Mouse (Mus musculus): ENCODE results near the gene Tmem239. TPM values are rescaled to one million over a fixed set of nuclear protein-coding genes. Genes with fewer than 3 reads are reported as not detected.
"Not testable (repeated sequence)": the region's sequence is repeated elsewhere in the genome, so short reads cannot be mapped to it uniquely, and the experiment has no call there.

The Tmem239 gene
- not detected in 2 replicates for polyA plus RNA-seq (2016; fragmentation: Nextera tagmentation; extraction: Ambion mirVana)

DNA sequence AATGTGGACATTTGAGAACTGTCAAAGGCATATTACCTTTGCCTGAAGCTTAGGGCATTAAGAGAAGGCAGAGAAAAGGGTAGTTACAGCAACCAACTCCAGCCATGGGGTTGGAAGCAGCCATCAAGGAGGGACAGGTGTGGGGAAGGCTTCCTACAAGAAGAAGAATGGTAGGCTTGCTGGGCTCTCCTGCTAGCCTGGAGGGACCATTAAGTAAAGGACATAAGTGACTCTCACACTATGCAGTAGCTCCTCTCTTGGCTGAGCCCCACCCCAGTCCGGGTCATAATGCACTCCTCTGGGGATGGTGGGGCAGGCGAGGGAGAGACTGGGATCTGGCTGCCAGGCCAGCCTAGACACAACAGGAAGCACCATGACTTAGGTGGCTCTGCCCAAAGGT, at the start of gene Tmem239:
Tmem239 (plus strand) TSS at position 301 of the 400 bp plus-strand sequence.
- WGBS, result 74% methylated on average over 2 of the region's 2 CpGs
- Histone ChIP-seq H3K27me3 (replicated peaks; ENCODE audit: low read depth, poor library complexity, severe bottlenecking) (0 out of 2 replicates have a peak, but pooled peaks cover 19% of the 10 kb centered on the region), H3K9me3 (no peaks in the 10 kb centered on the region), H3K27ac (replicated peaks) (no peak within 1 kb of the TSS), H3K4me3 (no peak within 1 kb of the TSS), H3K4me1 (peaks cover 35% of the 10 kb centered on the region), H3K36me3 (replicated peaks) (no peaks in the 10 kb centered on the region)
- DNase-seq (ENCODE audit: low spot score), result no peak

DNA sequence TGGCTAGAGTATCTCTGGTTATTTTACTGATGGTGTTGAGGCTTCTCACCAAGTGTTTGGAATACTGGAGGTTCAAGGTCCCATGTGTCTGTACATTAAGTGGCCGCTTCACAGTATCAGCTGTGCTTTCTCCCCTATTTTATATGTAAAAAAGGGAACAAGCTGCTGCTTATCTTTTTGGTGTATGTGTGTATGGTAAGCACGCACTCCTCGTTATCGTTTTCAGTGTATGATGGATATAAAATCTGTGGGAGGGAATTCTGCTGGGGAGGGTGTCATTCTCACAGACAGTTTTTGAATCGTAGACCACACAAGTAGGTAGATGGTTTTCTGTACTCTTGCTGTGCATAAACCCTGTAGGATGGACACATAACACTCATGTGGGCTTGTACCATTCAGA, 48.7 kb upstream of the Tmem239 start:
- H3K27me3 ChIP-seq (replicated peaks; ENCODE audit: low read depth, poor library complexity, severe bottlenecking), result peaks cover 57% of the 10 kb centered on the region
- WGBS, result 93% methylated on average over 5 of the region's 5 CpGs
- H3K9me3 ChIP-seq, result no peaks in the 10 kb centered on the region
- no peaks in the 10 kb centered on the region for H3K36me3 ChIP-seq (replicated peaks)
- no peak for DNase-seq (ENCODE audit: low spot score)
- no peak overlapping the region for H3K4me3 ChIP-seq
- H3K27ac ChIP-seq (replicated peaks), result no peak overlapping the region
- H3K4me1 ChIP-seq, result peaks cover 9% of the 10 kb centered on the region

DNA sequence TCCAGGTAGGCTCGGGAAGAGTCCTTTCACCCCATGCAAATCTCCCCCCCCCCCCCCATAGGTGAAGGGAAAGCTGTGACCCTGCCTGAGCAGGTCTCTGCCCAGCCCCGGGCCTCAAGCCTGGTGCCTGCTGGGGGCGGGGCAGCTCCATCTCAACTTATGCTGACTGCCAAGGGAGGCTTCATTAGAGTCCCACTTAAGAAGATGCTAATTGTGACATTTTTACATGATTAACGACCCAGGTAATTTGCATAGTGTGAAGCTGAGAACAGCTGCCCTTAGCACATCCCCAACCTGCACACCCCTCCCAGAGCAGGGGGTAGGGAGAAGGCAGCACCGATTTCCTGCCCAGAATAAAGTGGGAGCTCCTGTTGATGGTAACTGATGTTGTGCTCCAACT, 47.4 kb upstream of the Tmem239 start:
- Histone ChIP-seq H3K4me3 (no peak overlapping the region), H3K27me3 (replicated peaks; ENCODE audit: low read depth, poor library complexity, severe bottlenecking) (peaks cover 70% of the 10 kb centered on the region), H3K9me3 (no peaks in the 10 kb centered on the region), H3K4me1 (peaks cover 13% of the 10 kb centered on the region), H3K36me3 (replicated peaks) (no peaks in the 10 kb centered on the region), H3K27ac (replicated peaks) (no peak overlapping the region)
- DNase-seq (ENCODE audit: low spot score), result no peak
- WGBS, result 19% methylated on average over 5 of the region's 5 CpGs

DNA sequence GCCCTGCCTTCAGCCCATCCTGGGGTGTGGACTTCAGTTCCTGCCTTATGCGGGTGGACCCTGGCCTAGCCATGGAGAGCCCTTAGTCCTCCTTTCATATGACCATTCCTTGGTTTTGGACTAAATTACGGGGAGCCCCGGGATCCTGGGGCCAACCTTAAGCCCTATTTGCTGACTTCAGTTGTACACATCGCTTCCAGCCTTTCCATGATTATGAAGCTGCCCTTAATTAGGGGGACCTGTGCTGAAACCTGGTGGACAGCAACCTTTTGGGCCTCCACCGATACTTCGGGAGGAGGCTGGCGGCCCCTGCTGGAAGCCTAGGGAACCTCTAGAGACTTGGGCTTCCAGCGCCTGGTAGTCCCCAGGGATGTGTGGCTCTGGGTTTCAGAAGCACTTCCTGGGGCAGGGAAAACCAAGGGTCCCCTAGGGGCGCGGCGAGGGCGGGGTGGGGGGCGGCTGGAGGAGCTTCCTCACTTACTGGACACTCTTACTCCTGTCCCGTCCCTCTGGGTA, 43.7 kb upstream of the Tmem239 start:
- no peaks in the 10 kb centered on the region for H3K9me3 ChIP-seq
- H3K4me1 ChIP-seq, result peaks cover 22% of the 10 kb centered on the region
- no peaks in the 10 kb centered on the region for H3K36me3 ChIP-seq (replicated peaks)
- WGBS, result 2% methylated on average over 14 of the region's 14 CpGs
- H3K27ac ChIP-seq (replicated peaks), result no peak overlapping the region
- peak overlapping the region; percentile 38 for H3K4me3 ChIP-seq
- peak; percentile 69 for DNase-seq (ENCODE audit: low spot score)
- peaks cover 97% of the 10 kb centered on the region for H3K27me3 ChIP-seq (replicated peaks; ENCODE audit: low read depth, poor library complexity, severe bottlenecking)

DNA sequence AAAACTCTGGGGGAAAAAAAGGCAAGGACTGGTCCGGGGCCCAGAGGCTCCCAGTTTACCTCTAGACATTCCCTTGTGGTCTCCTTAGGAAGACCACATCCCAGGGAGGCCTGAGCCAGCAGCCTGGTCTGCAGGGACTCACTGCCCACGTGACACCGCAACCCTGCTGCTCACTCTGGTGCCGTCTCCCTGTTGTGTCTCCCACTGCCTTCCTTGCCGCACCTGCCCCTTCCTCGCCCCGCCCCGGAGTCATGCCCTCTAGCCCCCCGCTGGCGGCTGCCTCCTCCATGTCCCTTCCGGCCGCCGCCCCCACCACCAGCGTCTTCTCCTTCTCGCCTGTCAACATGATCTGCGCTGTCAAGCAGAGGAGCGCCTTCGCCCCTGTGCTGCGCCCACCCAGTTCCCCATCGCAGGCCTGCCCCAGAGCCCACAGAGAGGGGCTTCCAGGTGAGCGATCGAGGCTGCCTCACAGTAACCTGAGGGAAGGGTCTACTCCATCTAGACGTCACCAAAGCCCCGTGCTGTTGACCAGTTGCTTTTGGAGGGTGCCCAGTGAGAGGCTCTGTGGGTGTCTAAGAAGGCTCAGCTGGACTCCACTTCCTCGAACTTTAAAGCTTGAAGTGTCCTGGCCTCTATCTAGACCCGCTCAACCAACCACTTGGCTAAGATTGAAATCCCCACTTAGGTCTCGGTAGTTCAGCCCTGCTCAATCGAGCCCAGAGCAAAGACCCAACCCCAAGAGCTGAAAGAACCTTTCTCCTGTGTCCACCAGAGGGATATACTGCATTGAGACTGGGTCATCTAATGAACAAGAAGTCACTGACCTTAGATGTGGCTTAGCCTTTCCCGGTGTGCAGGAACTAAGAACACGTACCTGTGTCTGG, 40.8 kb upstream of the Tmem239 start:
- peak overlapping the region; percentile 59 for H3K4me3 ChIP-seq
- H3K9me3 ChIP-seq, result no peaks in the 10 kb centered on the region
- H3K27ac ChIP-seq (replicated peaks), result peak overlapping the region; percentile 44; the same call in 1 of the 2 replicates
- DNase-seq (ENCODE audit: low spot score), result peak; percentile 48
- WGBS, result 6% methylated on average over 30 of the region's 30 CpGs
- peaks cover 25% of the 10 kb centered on the region for H3K4me1 ChIP-seq
- H3K27me3 ChIP-seq (replicated peaks; ENCODE audit: low read depth, poor library complexity, severe bottlenecking), result peaks cover 73% of the 10 kb centered on the region
- no peaks in the 10 kb centered on the region for H3K36me3 ChIP-seq (replicated peaks)

DNA sequence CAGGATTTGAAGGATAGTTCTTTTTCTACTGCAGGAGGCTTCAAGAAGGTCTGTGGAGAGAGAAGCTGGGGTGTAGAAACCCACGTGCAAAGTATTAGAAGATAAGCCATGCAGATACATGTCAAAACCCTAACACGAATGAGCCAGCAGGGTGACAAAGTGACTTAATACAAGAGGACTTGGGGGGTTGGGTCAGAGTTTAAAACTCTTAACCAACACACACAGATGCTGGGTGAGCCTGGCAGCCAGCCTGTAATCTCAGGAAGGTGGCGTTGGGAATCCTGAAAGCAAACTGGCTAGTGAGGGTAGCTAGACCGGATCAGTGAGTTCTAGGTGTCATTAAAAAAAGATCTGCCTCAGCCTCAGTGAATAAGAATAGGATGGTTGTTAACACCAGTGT, 38.9 kb upstream of the Tmem239 start:
- 72% methylated on average over 4 of the region's 4 CpGs for WGBS
- H3K27ac ChIP-seq (replicated peaks), result no peak overlapping the region
- H3K36me3 ChIP-seq (replicated peaks), result no peaks in the 10 kb centered on the region
- peaks cover 54% of the 10 kb centered on the region for H3K27me3 ChIP-seq (replicated peaks; ENCODE audit: low read depth, poor library complexity, severe bottlenecking)
- DNase-seq (ENCODE audit: low spot score), result no peak
- no peaks in the 10 kb centered on the region for H3K9me3 ChIP-seq
- peaks cover 18% of the 10 kb centered on the region for H3K4me1 ChIP-seq
- H3K4me3 ChIP-seq, result no peak overlapping the region

DNA sequence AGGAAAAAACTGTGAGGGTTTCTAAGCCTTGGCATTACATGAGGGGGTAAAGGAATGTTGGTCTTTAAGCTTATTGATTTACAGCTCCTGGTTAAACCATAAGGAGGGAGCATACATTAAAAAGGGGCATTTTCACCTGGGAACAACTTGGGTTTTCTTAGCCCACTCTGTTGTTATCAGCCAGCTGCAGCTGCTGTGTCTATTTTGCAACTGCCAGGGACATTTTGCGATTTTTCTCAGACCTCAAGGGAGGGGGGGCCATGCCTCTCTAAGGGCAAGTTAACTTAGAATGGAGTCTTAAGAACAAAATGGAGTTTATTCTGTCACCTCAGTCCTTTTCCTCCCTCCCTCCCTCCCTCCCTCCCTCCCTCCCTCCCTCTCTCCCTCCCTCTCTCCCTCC, 33.3 kb upstream of the Tmem239 start:
- H3K36me3 ChIP-seq (replicated peaks); H3K9me3 ChIP-seq; H3K4me1 ChIP-seq; H3K27ac ChIP-seq (replicated peaks); DNase-seq (ENCODE audit: low spot score); H3K4me3 ChIP-seq: not testable (repeated sequence)
- 55% methylated on average over 1 of the region's 1 CpGs for whole genome bisulfite sequencing
- 0 out of 2 replicates have a peak, but pooled peaks cover 14% of the 10 kb centered on the region for H3K27me3 ChIP-seq (replicated peaks; ENCODE audit: low read depth, poor library complexity, severe bottlenecking)

DNA sequence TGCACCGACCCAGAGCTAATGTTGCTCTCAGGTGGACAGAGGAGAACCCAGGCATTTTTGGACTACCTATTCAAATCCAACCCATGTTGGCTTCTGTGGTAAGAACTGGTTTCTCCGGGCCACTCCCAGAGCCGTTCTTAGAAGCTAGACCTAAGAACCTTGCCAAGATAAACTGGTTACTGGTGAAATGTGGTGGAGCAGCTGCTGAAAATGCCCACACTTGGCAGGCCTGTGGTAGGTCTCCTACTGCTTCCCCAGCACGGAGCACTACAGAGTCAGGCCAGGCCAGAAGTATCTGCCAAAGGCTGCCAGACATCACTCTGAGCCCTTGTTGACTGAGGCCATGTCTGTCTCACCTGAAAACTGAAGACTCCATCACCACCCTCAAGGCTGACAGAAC, 31.3 kb upstream of the Tmem239 start:
- Histone ChIP-seq H3K27ac (replicated peaks) (no peak overlapping the region), H3K27me3 (replicated peaks; ENCODE audit: low read depth, poor library complexity, severe bottlenecking) (0 out of 2 replicates have a peak, but pooled peaks cover 10% of the 10 kb centered on the region), H3K36me3 (replicated peaks) (no peaks in the 10 kb centered on the region), H3K9me3 (no peaks in the 10 kb centered on the region), H3K4me3 (no peak overlapping the region), H3K4me1 (peaks cover 3% of the 10 kb centered on the region; the same call in 1 of the 2 replicates)
- WGBS, result 85% methylated on average over 4 of the region's 4 CpGs
- no peak for DNase-seq (ENCODE audit: low spot score)

DNA sequence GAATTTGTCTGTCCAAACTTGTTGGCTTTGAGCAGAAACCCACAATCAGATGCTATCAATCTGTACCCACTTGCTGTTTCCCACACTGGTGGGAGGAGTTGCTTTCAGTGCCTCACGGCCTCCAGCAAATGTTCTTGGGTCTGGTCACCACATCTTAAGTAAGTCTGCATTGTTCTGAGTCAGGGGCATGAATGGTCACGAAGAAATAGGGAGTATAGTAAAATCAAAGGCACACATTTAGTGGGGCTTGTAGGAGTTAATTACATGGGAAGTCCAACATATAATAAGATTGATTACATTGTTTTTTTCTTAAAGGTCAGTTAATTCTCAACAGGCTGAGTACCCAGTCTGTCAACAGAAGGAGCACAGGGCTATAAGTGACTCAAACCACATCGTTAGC, 23.1 kb upstream of the Tmem239 start:
- H3K27me3 ChIP-seq (replicated peaks; ENCODE audit: low read depth, poor library complexity, severe bottlenecking), result no peaks in the 10 kb centered on the region
- H3K9me3 ChIP-seq, result 0 out of 2 replicates have a peak, but pooled peaks cover 2% of the 10 kb centered on the region
- no peaks in the 10 kb centered on the region for H3K36me3 ChIP-seq (replicated peaks)
- 58% methylated on average over 3 of the region's 3 CpGs for WGBS
- 0 out of 2 replicates have a peak, but pooled peaks cover 3% of the 10 kb centered on the region for H3K4me1 ChIP-seq
- no peak overlapping the region for H3K27ac ChIP-seq (replicated peaks)
- DNase-seq (ENCODE audit: low spot score), result no peak
- H3K4me3 ChIP-seq, result no peak overlapping the region

DNA sequence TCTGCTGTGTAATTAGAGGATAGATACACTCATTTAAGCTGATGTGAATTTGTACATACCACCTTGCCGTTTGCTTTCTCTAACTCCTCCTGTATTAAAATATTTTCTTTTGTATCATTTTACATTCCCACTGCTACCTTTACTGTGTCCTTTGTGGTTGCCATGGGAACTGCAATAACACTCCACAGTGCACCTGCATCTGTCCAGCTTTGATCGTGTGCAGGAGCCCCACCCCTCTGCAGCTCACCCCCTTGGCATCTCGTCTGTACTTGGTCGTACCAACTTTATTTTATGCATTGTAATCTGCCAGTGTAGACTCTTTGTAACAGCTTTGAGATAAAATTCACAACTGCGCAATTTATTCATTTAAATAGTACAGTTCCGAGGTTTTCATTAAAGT, 22.4 kb upstream of the Tmem239 start:
- Histone ChIP-seq H3K4me1 (0 out of 2 replicates have a peak, but pooled peaks cover 3% of the 10 kb centered on the region), H3K36me3 (replicated peaks) (no peaks in the 10 kb centered on the region), H3K4me3 (no peak overlapping the region), H3K27ac (replicated peaks) (no peak overlapping the region), H3K9me3 (0 out of 2 replicates have a peak, but pooled peaks cover 2% of the 10 kb centered on the region), H3K27me3 (replicated peaks; ENCODE audit: low read depth, poor library complexity, severe bottlenecking) (no peaks in the 10 kb centered on the region)
- WGBS, result 81% methylated on average over 6 of the region's 6 CpGs
- DNase-seq (ENCODE audit: low spot score), result no peak

DNA sequence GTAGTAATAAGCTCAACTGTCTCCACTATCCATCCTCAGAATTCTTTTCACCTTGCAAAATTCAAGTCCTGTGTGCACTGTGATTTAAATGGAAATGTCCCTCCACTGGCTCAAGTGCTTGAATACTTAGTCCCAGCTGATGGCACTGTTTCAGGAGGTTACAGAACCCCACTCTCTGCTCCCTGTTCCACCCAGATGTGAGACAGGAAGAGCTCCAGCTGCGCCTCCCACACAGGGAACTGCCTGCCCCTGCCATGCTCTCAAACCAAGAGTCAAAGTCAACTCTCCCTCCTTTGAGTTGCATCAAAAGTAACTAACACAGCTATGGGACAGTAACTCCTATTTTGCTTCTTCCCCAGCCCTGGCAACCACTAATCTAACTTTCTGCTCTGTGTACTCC, 20.1 kb upstream of the Tmem239 start:
- no peak overlapping the region for H3K27ac ChIP-seq (replicated peaks)
- WGBS, result 58% methylated on average over 1 of the region's 1 CpGs
- DNase-seq (ENCODE audit: low spot score), result no peak
- 0 out of 2 replicates have a peak, but pooled peaks cover 2% of the 10 kb centered on the region for H3K9me3 ChIP-seq
- no peak overlapping the region for H3K4me3 ChIP-seq
- H3K36me3 ChIP-seq (replicated peaks), result peaks cover 11% of the 10 kb centered on the region
- H3K27me3 ChIP-seq (replicated peaks; ENCODE audit: low read depth, poor library complexity, severe bottlenecking), result no peaks in the 10 kb centered on the region
- H3K4me1 ChIP-seq, result 0 out of 2 replicates have a peak, but pooled peaks cover 3% of the 10 kb centered on the region

DNA sequence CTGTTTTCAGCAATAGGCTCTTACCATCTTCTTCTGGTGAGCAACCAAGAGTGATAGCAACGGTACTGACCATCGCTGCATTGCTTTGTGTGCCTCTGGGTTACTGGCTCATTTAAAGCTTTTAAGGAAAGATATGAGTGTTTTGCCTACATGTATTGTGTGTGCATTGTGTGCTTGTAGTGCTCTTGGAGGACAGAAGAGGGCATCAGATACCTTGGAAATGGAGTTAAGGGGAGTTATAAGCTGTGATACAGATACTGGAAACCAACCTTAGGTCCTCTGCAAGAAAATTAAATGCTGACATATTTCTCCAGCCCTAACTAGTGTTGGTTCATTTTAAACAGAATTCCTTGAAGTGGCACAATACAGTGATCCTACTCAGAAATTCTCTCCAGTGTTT, 17.5 kb upstream of the Tmem239 start:
- Histone ChIP-seq H3K36me3 (replicated peaks) (peaks cover 33% of the 10 kb centered on the region), H3K4me3 (no peak overlapping the region), H3K9me3 (0 out of 2 replicates have a peak, but pooled peaks cover 2% of the 10 kb centered on the region), H3K27ac (replicated peaks) (no peak overlapping the region), H3K27me3 (replicated peaks; ENCODE audit: low read depth, poor library complexity, severe bottlenecking) (no peaks in the 10 kb centered on the region), H3K4me1 (no peaks in the 10 kb centered on the region)
- no peak for DNase-seq (ENCODE audit: low spot score)
- WGBS, result 74% methylated on average over 2 of the region's 2 CpGs

All from embryonic facial prominence, embryonic 10.5 days (tissue).